Mouse (Mus musculus) heart, embryonic 16.5 days (tissue): ENCODE measurements around the gene Syt2. TPM values are rescaled to one million over a fixed set of nuclear protein-coding genes. Genes with fewer than 3 reads are reported as not detected.
A peak's percentile ranks its signal among the peaks of the same experiment; 100 is the strongest.

ENCODE experiments used
- ATAC-seq: fragments of 200-750 bp; cut with Nextera tagmentation; replicated peaks from 2 replicates; pipeline ENCODE4 v1.8.0; 2017; ENCODE audit warnings: moderate number of reproducible peaks; ENCODE audit not compliant: insufficient read depth, low FRiP score; ENCODE audit errors: extremely low read depth
- H3K27ac ChIP-seq: fragments of 300-500 bp; sonication (generic); 2 replicates; pipeline ENCODE4 v1.5.1; 2014; ENCODE audit warnings: mild to moderate bottlenecking, low read length, control low read depth, moderate library complexity
- H3K27me3 ChIP-seq: fragments of 300-500 bp; sonication (generic); 2 replicates; pipeline ENCODE4 v1.6.1; 2014; ENCODE audit warnings: low read length, mixed read lengths; ENCODE audit not compliant: control insufficient read depth, insufficient read depth
- H3K36me3 ChIP-seq: fragments of 300-500 bp; sonication (generic); 2 replicates; pipeline ENCODE4 v1.6.1; 2014; ENCODE audit not compliant: control insufficient read depth, insufficient read depth
- H3K4me1 ChIP-seq: fragments of 300-500 bp; sonication (generic); 2 replicates; pipeline ENCODE4 v1.6.1; 2014; ENCODE audit warnings: low read length, mixed read lengths; ENCODE audit not compliant: control insufficient read depth, insufficient read depth
- H3K4me2 ChIP-seq: fragments of 300-500 bp; sonication (generic); 2 replicates; pipeline ENCODE4 v1.6.1; 2014; ENCODE audit warnings: low read depth, mild to moderate bottlenecking, control low read depth, low read length
- H3K4me3 ChIP-seq: fragments of 300-500 bp; sonication (generic); 2 replicates; pipeline ENCODE4 v1.5.1; 2014; ENCODE audit warnings: mild to moderate bottlenecking, control low read depth, low read length
- H3K9ac ChIP-seq: fragments of 300-500 bp; sonication (generic); 2 replicates; pipeline ENCODE4 v1.6.1; 2014; ENCODE audit warnings: low read length, control low read depth
- H3K9me3 ChIP-seq: fragments of 300-500 bp; sonication (generic); replicated peaks from 2 replicates; pipeline ENCODE4 v1.6.1; 2016; ENCODE audit warnings: low read length; ENCODE audit not compliant: control insufficient read depth
- WGBS: fragments of 180-500 bp; shearing (Covaris S2); extraction: QIAGEN DNeasy Blood & Tissue Kit; methylation state at CpG from one replicate; pipeline ENCODE4 v1.1.7; 2014; 5-methylcytosine and 5-hydroxymethylcytosine counted together
- polyA plus RNA-seq: library from polyadenylated mRNA; unstranded; fragments of >200 nt; fragmentation: Nextera tagmentation; extraction: Ambion mirVana; gene quantifications from 2 replicates; pipeline ENCODE4 v1.2.1, GENCODE M21; 2015

Gene Syt2
- polyA plus RNA-seq, 1 experiment from 2014 or later: 0.17 TPM

GRCm38 (mm10) chr1:134641507-134641906, 5.0 kb upstream of the Syt2 start:
- no peak overlapping the region for H3K4me2 ChIP-seq
- H3K4me3 ChIP-seq: no peak overlapping the region
- no peak for ATAC-seq
- H3K9ac ChIP-seq: no peak overlapping the region
- no peaks in the 10 kb centered on the region for H3K36me3 ChIP-seq
- H3K27me3 ChIP-seq: peaks cover 30% of the 10 kb centered on the region
- 28% methylated on average over 3 of the region's 3 CpGs for WGBS
- no peaks in the 10 kb centered on the region for H3K9me3 ChIP-seq
- H3K4me1 ChIP-seq: peaks cover 6% of the 10 kb centered on the region; the same call in 1 of the 2 replicates
- no peak overlapping the region for H3K27ac ChIP-seq

- H3K9me3 ChIP-seq: no peaks in the 10 kb centered on the region
- ATAC-seq: no peak
- H3K4me2 ChIP-seq: no peak overlapping the region
- H3K4me3 ChIP-seq: no peak overlapping the region
- 55% methylated on average over 6 of the region's 6 CpGs for WGBS
- no peaks in the 10 kb centered on the region for H3K36me3 ChIP-seq
- H3K4me1 ChIP-seq: peaks cover 13% of the 10 kb centered on the region; the same call in 1 of the 2 replicates
- peaks cover 52% of the 10 kb centered on the region for H3K27me3 ChIP-seq
- H3K27ac ChIP-seq: no peak overlapping the region
- H3K9ac ChIP-seq: no peak overlapping the region
Measured at GRCm38 (mm10) chr1:134643702-134644101, 2.8 kb upstream of the Syt2 start.

GRCm38 (mm10) chr1:134645408-134646200, 873 bp upstream of the Syt2 start:
- H3K9ac ChIP-seq: no peak overlapping the region
- peak overlapping the region; percentile 60 for H3K4me3 ChIP-seq
- peak overlapping the region; percentile 89 for H3K4me2 ChIP-seq
- no peak overlapping the region for H3K27ac ChIP-seq
- no peaks in the 10 kb centered on the region for H3K9me3 ChIP-seq
- H3K4me1 ChIP-seq: peaks cover 13% of the 10 kb centered on the region; the same call in 1 of the 2 replicates
- no peak for ATAC-seq
- WGBS: 21% methylated on average over 16 of the region's 16 CpGs
- H3K36me3 ChIP-seq: no peaks in the 10 kb centered on the region
- peaks cover 58% of the 10 kb centered on the region for H3K27me3 ChIP-seq

- no peaks in the 10 kb centered on the region for H3K36me3 ChIP-seq
- no peak overlapping the region for H3K27ac ChIP-seq
- no peaks in the 10 kb centered on the region for H3K9me3 ChIP-seq
- WGBS: under 1% methylated on average over 27 of the region's 28 CpGs
- peaks cover 15% of the 10 kb centered on the region for H3K4me1 ChIP-seq
- H3K9ac ChIP-seq: peak overlapping the region; percentile 63
- H3K4me2 ChIP-seq: peak overlapping the region; percentile 89
- H3K27me3 ChIP-seq: peaks cover 58% of the 10 kb centered on the region
- H3K4me3 ChIP-seq: peak overlapping the region; percentile 60
- no peak for ATAC-seq
Measured at GRCm38 (mm10) chr1:134646963-134647282, 446 bp downstream of the Syt2 start.

GRCm38 (mm10) chr1:134647591-134647990, 1.1 kb downstream of the Syt2 start:
- Histone ChIP-seq H3K4me2 (no peak overlapping the region; the same call in 1 of the 2 replicates), H3K9ac (no peak overlapping the region), H3K4me3 (no peak overlapping the region), H3K36me3 (no peaks in the 10 kb centered on the region), H3K9me3 (no peaks in the 10 kb centered on the region), H3K27me3 (peaks cover 58% of the 10 kb centered on the region), H3K27ac (no peak overlapping the region), H3K4me1 (peaks cover 17% of the 10 kb centered on the region)
- 45% methylated on average over 7 of the region's 7 CpGs for WGBS
- no peak for ATAC-seq

GRCm38 (mm10) chr1:134650816-134651215, 4.3 kb downstream of the Syt2 start:
- Histone ChIP-seq H3K4me2 (no peak overlapping the region), H3K4me3 (no peak overlapping the region), H3K4me1 (peaks cover 17% of the 10 kb centered on the region), H3K27ac (no peak overlapping the region), H3K36me3 (no peaks in the 10 kb centered on the region), H3K27me3 (peaks cover 46% of the 10 kb centered on the region), H3K9me3 (no peaks in the 10 kb centered on the region), H3K9ac (no peak overlapping the region)
- WGBS: 83% methylated on average over 5 of the region's 5 CpGs
- ATAC-seq: no peak

- Histone ChIP-seq H3K9me3 (no peaks in the 10 kb centered on the region), H3K4me2 (no peak overlapping the region), H3K4me3 (no peak overlapping the region), H3K4me1 (peaks cover 12% of the 10 kb centered on the region), H3K27ac (no peak overlapping the region), H3K36me3 (no peaks in the 10 kb centered on the region), H3K9ac (no peak overlapping the region), H3K27me3 (peaks cover 41% of the 10 kb centered on the region)
- no peak for ATAC-seq
- WGBS: 59% methylated on average over 13 of the region's 13 CpGs
Measured at GRCm38 (mm10) chr1:134651268-134651850, 4.9 kb downstream of the Syt2 start.

- no peaks in the 10 kb centered on the region for H3K36me3 ChIP-seq
- 31% methylated on average over 4 of the region's 4 CpGs for WGBS
- no peak overlapping the region for H3K4me3 ChIP-seq
- H3K27ac ChIP-seq: no peak overlapping the region
- no peak overlapping the region for H3K9ac ChIP-seq
- ATAC-seq: no peak
- H3K9me3 ChIP-seq: no peaks in the 10 kb centered on the region
- peaks cover 7% of the 10 kb centered on the region for H3K4me1 ChIP-seq
- peaks cover 37% of the 10 kb centered on the region for H3K27me3 ChIP-seq
- no peak overlapping the region for H3K4me2 ChIP-seq
Measured at GRCm38 (mm10) chr1:134651851-134652398, 5.4 kb downstream of the Syt2 start.

GRCm38 (mm10) chr1:134653603-134654257, 7.3 kb downstream of the Syt2 start:
- no peak overlapping the region for H3K27ac ChIP-seq
- ATAC-seq: no peak
- WGBS: 29% methylated on average over 10 of the region's 10 CpGs
- H3K4me2 ChIP-seq: no peak overlapping the region
- peaks cover 20% of the 10 kb centered on the region for H3K27me3 ChIP-seq
- H3K9me3 ChIP-seq: no peaks in the 10 kb centered on the region
- H3K4me3 ChIP-seq: no peak overlapping the region
- H3K4me1 ChIP-seq: peaks cover 4% of the 10 kb centered on the region; the same call in 1 of the 2 replicates
- H3K36me3 ChIP-seq: no peaks in the 10 kb centered on the region
- no peak overlapping the region for H3K9ac ChIP-seq
